Mouse (Mus musculus) T-cell, adult 2 months (primary cell): ENCODE results near the gene Gm3259.
"Not testable (repeated sequence)": the region's sequence is repeated elsewhere in the genome, so short reads cannot be mapped to it uniquely, and the experiment has no call there.

Experiments used
- DNase-seq: peaks from one replicate; pipeline ENCODE4 v3.0.0; 2022; ENCODE audit warnings: low spot score

Gm3259 gene

DNA sequence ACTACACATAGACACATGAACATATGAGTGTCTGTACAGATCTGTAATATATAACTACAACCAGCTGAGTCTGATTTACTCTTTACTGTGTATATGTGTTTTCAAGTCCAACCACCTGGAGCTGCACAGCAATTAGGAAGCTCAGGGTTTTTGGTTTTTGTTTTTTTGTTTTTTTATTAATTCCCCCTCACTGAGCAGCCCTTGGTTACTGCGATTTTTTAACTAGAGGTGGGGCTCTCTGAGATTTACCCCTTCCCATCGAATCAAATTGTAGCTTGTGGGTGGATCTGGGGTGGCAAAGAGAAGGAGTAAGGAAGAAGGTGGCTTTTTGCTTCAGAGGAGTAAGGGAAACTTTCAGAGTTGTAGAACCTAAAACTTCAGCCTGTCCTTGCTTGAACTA, at the start of gene Gm3259:
Gene Gm3259 (plus strand): TSS at position 301 of the 400 bp plus-strand sequence.
- DNase-seq = not testable (repeated sequence)

- not testable (repeated sequence) for DNase-seq
Measured at GRCm38 (mm10) chr5:95272668-95273067, 33.0 kb upstream of the Gm3259 start, which contains the start of gene Gm10424. Gm10424 (minus strand) TSS chr5:95272768.
